Mouse (Mus musculus) bone marrow macrophage, adult 2 months (primary cell): ENCODE data around the gene Gm20708.

Experiments
- CTCF ChIP-seq: IDR thresholded peaks from 2 replicates; pipeline ENCODE4 v1.5.1; 2012; ENCODE audit warnings: low read depth, mild to moderate bottlenecking, low read length, moderate library complexity
- POLR2A ChIP-seq: IDR thresholded peaks from 2 replicates; pipeline ENCODE4 v1.6.1; 2012; ENCODE audit warnings: mild to moderate bottlenecking, low read depth, low read length, borderline replicate concordance

GRCm38 (mm10) chr11:117761801-117762200 lies 47.7 kb upstream of the Gm20708 start:
- TF ChIP-seq CTCF (no peak), POLR2A (no peak)
